Mouse (Mus musculus): ENCODE results near the gene Cln6.

Cln6 gene

GRCm38 (mm10) chr9:62894486-62894885, 55.9 kb downstream of the Cln6 start:
- DNase-seq (ENCODE audit: low spot score): peak; percentile 69
